Mouse (Mus musculus) E14TG2a.4 (cell line): ENCODE measurements around the gene Tango6.

ENCODE experiments used
- H3K27me3 ChIP-seq: 2 replicates; pipeline ENCODE4 v1.6.1; 2014; ENCODE audit warnings: low read length, control low read depth; ENCODE audit not compliant: insufficient read depth
- H3K36me3 ChIP-seq: 2 replicates; pipeline ENCODE4 v1.6.1; 2014; ENCODE audit warnings: low read length, control low read depth; ENCODE audit not compliant: insufficient read depth
- H3K4me1 ChIP-seq: replicated peaks from 2 replicates; pipeline ENCODE4 v1.6.1; 2014; ENCODE audit warnings: low read depth, low read length, control low read depth
- H3K4me3 ChIP-seq: replicated peaks from 2 replicates; pipeline ENCODE4 v1.5.1; 2014; ENCODE audit warnings: mild to moderate bottlenecking, low read length
- H3K9me3 ChIP-seq: 2 replicates; pipeline ENCODE4 v1.6.1; 2014; ENCODE audit warnings: low read length, control low read depth
- CTCF ChIP-seq: conservative IDR thresholded peaks from 2 replicates; pipeline ENCODE4 v1.5.1; 2014; ENCODE audit warnings: low read length
- NANOG ChIP-seq: IDR thresholded peaks from 2 replicates; pipeline ENCODE4 v1.6.1; 2014; ENCODE audit warnings: borderline replicate concordance, low read length, mixed read lengths
- POU5F1 ChIP-seq: IDR thresholded peaks from 2 replicates; pipeline ENCODE4 v1.6.1; 2014; ENCODE audit warnings: low read length, borderline replicate concordance

Tango6 gene

GRCm38 (mm10) chr8:106682971-106683668 lies at the start of gene Tango6:
Tango6 (plus strand) TSS chr8:106683068.
- peak; percentile 70 for TF ChIP-seq CTCF
- no peak for TF ChIP-seq NANOG
- TF ChIP-seq POU5F1 = no peak
- H3K27me3 ChIP-seq = no peaks in the 10 kb centered on the region
- H3K4me1 ChIP-seq = peaks cover 25% of the 10 kb centered on the region
- H3K9me3 ChIP-seq = no peaks in the 10 kb centered on the region
- H3K4me3 ChIP-seq = peak within 1 kb of the TSS; percentile 93
- peaks cover 3% of the 10 kb centered on the region; the same call in 1 of the 2 replicates for H3K36me3 ChIP-seq

GRCm38 (mm10) chr8:106633361-106634158 lies 49.3 kb upstream of the Tango6 start:
- no peaks in the 10 kb centered on the region for H3K9me3 ChIP-seq
- peaks cover 100% of the 10 kb centered on the region for H3K4me1 ChIP-seq
- TF ChIP-seq NANOG = no peak
- no peak for TF ChIP-seq POU5F1
- no peak for TF ChIP-seq CTCF
- H3K27me3 ChIP-seq = no peaks in the 10 kb centered on the region
- H3K4me3 ChIP-seq = peak overlapping the region; percentile 39
- H3K36me3 ChIP-seq = peaks cover 17% of the 10 kb centered on the region

- no peaks in the 10 kb centered on the region for H3K27me3 ChIP-seq
- no peak for TF ChIP-seq CTCF
- TF ChIP-seq POU5F1 = no peak
- no peak for TF ChIP-seq NANOG
- peaks cover 27% of the 10 kb centered on the region for H3K36me3 ChIP-seq
- peaks cover 100% of the 10 kb centered on the region for H3K4me1 ChIP-seq
- no peaks in the 10 kb centered on the region for H3K9me3 ChIP-seq
- no peak overlapping the region for H3K4me3 ChIP-seq
These were observed 47.6 kb upstream of the Tango6 start for GRCm38 (mm10) chr8:106635284-106635683.

- Histone ChIP-seq H3K27me3 (no peaks in the 10 kb centered on the region), H3K4me1 (peaks cover 100% of the 10 kb centered on the region), H3K4me3 (no peak overlapping the region), H3K9me3 (no peaks in the 10 kb centered on the region), H3K36me3 (peaks cover 34% of the 10 kb centered on the region)
- TF ChIP-seq NANOG (no peak), POU5F1 (no peak), CTCF (no peak)
These were observed 45.4 kb upstream of the Tango6 start for GRCm38 (mm10) chr8:106637446-106637845.

GRCm38 (mm10) chr8:106638768-106639295 lies 44.0 kb upstream of the Tango6 start:
- Histone ChIP-seq H3K4me3 (peak overlapping the region; percentile 5; the same call in 1 of the 2 replicates), H3K36me3 (peaks cover 30% of the 10 kb centered on the region), H3K27me3 (no peaks in the 10 kb centered on the region), H3K9me3 (no peaks in the 10 kb centered on the region), H3K4me1 (peaks cover 99% of the 10 kb centered on the region)
- TF ChIP-seq POU5F1 = no peak
- no peak for TF ChIP-seq NANOG
- no peak for TF ChIP-seq CTCF

GRCm38 (mm10) chr8:106640212-106640611 lies 42.7 kb upstream of the Tango6 start:
- TF ChIP-seq NANOG = no peak
- no peak for TF ChIP-seq CTCF
- no peaks in the 10 kb centered on the region for H3K9me3 ChIP-seq
- H3K4me3 ChIP-seq = peak overlapping the region; percentile 13; the same call in 1 of the 2 replicates
- H3K4me1 ChIP-seq = peaks cover 98% of the 10 kb centered on the region
- no peaks in the 10 kb centered on the region for H3K27me3 ChIP-seq
- H3K36me3 ChIP-seq = peaks cover 23% of the 10 kb centered on the region

- H3K36me3 ChIP-seq = peaks cover 25% of the 10 kb centered on the region
- H3K9me3 ChIP-seq = no peaks in the 10 kb centered on the region
- peaks cover 98% of the 10 kb centered on the region for H3K4me1 ChIP-seq
- no peaks in the 10 kb centered on the region for H3K27me3 ChIP-seq
- TF ChIP-seq POU5F1 (no peak), CTCF (no peak), NANOG (no peak)
- H3K4me3 ChIP-seq = peak overlapping the region; percentile 13
These were observed 41.9 kb upstream of the Tango6 start for GRCm38 (mm10) chr8:106640921-106641320.

- no peak for TF ChIP-seq POU5F1
- TF ChIP-seq NANOG = no peak
- no peak for TF ChIP-seq CTCF
- H3K4me1 ChIP-seq = peaks cover 98% of the 10 kb centered on the region
- H3K27me3 ChIP-seq = no peaks in the 10 kb centered on the region
- H3K36me3 ChIP-seq = peaks cover 35% of the 10 kb centered on the region
- H3K4me3 ChIP-seq = 0 out of 2 replicates have a peak overlapping the region, but pooled peaks have one; percentile 17
- H3K9me3 ChIP-seq = no peaks in the 10 kb centered on the region
These were observed 40.7 kb upstream of the Tango6 start for GRCm38 (mm10) chr8:106642172-106642571.
